Mouse (Mus musculus) liver, embryonic 15.5 days (tissue): ENCODE results near the gene Uba52. TPM values are rescaled to one million over a fixed set of nuclear protein-coding genes. Genes with fewer than 3 reads are reported as not detected.

Experiments used
- ATAC-seq: fragments of 200-750 bp; cut with Nextera tagmentation; 2 replicates; pipeline ENCODE4 v1.8.0; 2017; ENCODE audit warnings: moderate number of reproducible peaks, mild to moderate bottlenecking, moderate library complexity; ENCODE audit not compliant: insufficient read depth
- H3K27ac ChIP-seq: fragments of 300-500 bp; sonication (generic); replicated peaks from 2 replicates; pipeline ENCODE4 v1.5.1; 2015; ENCODE audit warnings: mild to moderate bottlenecking, inconsistent platforms
- H3K27me3 ChIP-seq: fragments of 300-500 bp; sonication (generic); 2 replicates; pipeline ENCODE4 v1.6.1; 2015; ENCODE audit warnings: mild to moderate bottlenecking, inconsistent platforms
- H3K36me3 ChIP-seq: fragments of 300-500 bp; sonication (generic); replicated peaks from 2 replicates; pipeline ENCODE4 v1.6.1; 2015; ENCODE audit warnings: moderate library complexity, mild to moderate bottlenecking, inconsistent platforms
- H3K4me1 ChIP-seq: fragments of 300-500 bp; sonication (generic); replicated peaks from 2 replicates; pipeline ENCODE4 v1.6.1; 2015; ENCODE audit warnings: inconsistent platforms
- H3K4me2 ChIP-seq: fragments of 300-500 bp; sonication (generic); 2 replicates; pipeline ENCODE4 v1.6.1; 2015; ENCODE audit warnings: moderate library complexity, mild to moderate bottlenecking, inconsistent platforms
- H3K4me3 ChIP-seq: fragments of 300-500 bp; sonication (generic); replicated peaks from 2 replicates; pipeline ENCODE4 v1.5.1; 2015; ENCODE audit warnings: mild to moderate bottlenecking, inconsistent platforms
- H3K9ac ChIP-seq: fragments of 300-500 bp; sonication (generic); 2 replicates; pipeline ENCODE4 v1.6.1; 2015; ENCODE audit warnings: moderate library complexity, mild to moderate bottlenecking, inconsistent platforms
- H3K9me3 ChIP-seq: fragments of 300-500 bp; sonication (generic); replicated peaks from 2 replicates; pipeline ENCODE4 v1.6.1; 2016; ENCODE audit warnings: inconsistent platforms
- WGBS: fragments of 180-500 bp; shearing (Covaris S2); methylation state at CpG from one replicate; pipeline ENCODE4 v1.1.7; 2015; ENCODE audit warnings: mixed read lengths; ENCODE audit not compliant: insufficient replicate concordance; 5-methylcytosine and 5-hydroxymethylcytosine counted together
- polyA plus RNA-seq: library from polyadenylated mRNA; unstranded; fragments of >200 nt; fragmentation: Nextera tagmentation; extraction: Ambion mirVana; gene quantifications from 2 replicates; pipeline ENCODE4 v1.2.1, GENCODE M21; 2015

The Uba52 gene
- polyA plus RNA-seq, 1 experiment from 2014 or later: 562 TPM

GRCm38 (mm10) chr8:70476333-70477268, 34.0 kb downstream of the Uba52 start, which contains the start of gene Klhl26:
Gene Klhl26, minus strand, starts transcription at chr8:70476968.
- ATAC-seq: peak; percentile 86
- Histone ChIP-seq H3K36me3 (no peaks in the 10 kb centered on the region), H3K4me1 (peaks cover 33% of the 10 kb centered on the region), H3K4me2 (peak within 1 kb of the TSS; percentile 78), H3K27me3 (peaks cover 35% of the 10 kb centered on the region), H3K9ac (peak within 1 kb of the TSS; percentile 86), H3K27ac (peak within 1 kb of the TSS; percentile 82), H3K9me3 (no peaks in the 10 kb centered on the region), H3K4me3 (peak within 1 kb of the TSS; percentile 73)
- under 1% methylated on average over 53 of the region's 53 CpGs for WGBS

- ATAC-seq: no peak
- no peak overlapping the region for H3K4me2 ChIP-seq
- H3K4me1 ChIP-seq: peaks cover 54% of the 10 kb centered on the region
- H3K4me3 ChIP-seq: no peak overlapping the region
- no peak overlapping the region for H3K9ac ChIP-seq
- H3K27me3 ChIP-seq: no peaks in the 10 kb centered on the region
- H3K27ac ChIP-seq: no peak overlapping the region
- H3K36me3 ChIP-seq: no peaks in the 10 kb centered on the region; the same call in 1 of the 2 replicates
- H3K9me3 ChIP-seq: no peaks in the 10 kb centered on the region
- WGBS: 97% methylated on average over 7 of the region's 7 CpGs
Observed at GRCm38 (mm10) chr8:70471856-70472255, 38.7 kb downstream of the Uba52 start.

DNA sequence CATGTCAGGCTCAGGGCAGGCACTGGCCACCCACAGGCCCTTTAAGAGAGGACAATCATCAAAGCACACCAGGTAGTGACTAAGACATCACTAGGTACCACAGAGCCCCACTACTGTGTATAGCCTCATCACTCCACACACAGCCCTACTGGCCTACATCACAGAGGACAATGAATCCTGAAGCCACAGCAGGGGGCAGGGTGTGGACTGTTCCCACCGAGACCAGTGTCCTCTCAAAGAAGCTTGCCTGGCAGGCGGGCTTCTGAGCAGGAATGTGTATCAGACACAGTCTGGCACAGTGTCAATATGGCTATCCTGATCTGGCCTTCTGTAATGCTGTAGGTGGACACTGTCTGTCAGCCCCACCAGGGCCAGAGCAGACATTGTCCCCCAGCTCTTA, 40.7 kb downstream of the Uba52 start:
- H3K4me1 ChIP-seq: peaks cover 46% of the 10 kb centered on the region
- H3K4me3 ChIP-seq: no peak overlapping the region
- 48% methylated on average over 2 of the region's 2 CpGs for WGBS
- H3K36me3 ChIP-seq: no peaks in the 10 kb centered on the region; the same call in 1 of the 2 replicates
- H3K9me3 ChIP-seq: no peaks in the 10 kb centered on the region
- H3K4me2 ChIP-seq: no peak overlapping the region
- no peak overlapping the region for H3K9ac ChIP-seq
- ATAC-seq: no peak
- H3K27ac ChIP-seq: peak overlapping the region; percentile 67
- no peaks in the 10 kb centered on the region for H3K27me3 ChIP-seq

DNA sequence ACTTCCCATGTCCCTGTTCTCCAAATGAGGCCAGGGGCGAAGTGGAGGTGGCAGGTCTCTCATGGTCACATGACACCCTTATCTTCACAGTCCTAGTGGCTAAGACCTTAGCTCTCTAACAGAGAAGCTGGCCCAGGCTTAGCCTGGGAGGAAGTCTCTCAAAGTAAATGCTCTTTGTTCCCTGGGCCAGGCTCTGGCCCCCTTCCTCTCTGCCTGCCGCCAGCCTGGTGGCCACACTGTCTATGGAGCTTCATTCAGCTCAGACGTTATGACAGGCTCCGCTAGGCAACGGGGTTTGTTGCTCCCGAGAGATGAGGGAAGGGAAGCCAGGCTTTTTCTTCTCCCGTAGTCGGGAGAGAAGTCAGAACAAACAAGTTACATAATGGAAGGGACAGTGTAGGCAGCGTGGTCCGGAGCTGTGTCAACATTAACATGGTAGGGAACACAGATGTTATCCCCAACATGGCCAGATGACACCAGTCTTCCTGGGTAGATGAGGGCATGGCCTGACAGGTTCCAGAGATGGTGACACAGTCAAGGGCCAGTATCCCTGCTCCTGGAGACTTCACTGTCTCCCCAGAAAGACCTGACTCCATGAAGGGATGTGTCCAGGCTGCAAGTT, 41.2 kb downstream of the Uba52 start:
- H3K27ac ChIP-seq: peak overlapping the region; percentile 67
- H3K4me3 ChIP-seq: no peak overlapping the region
- no peak overlapping the region; the same call in 1 of the 2 replicates for H3K4me2 ChIP-seq
- no peaks in the 10 kb centered on the region for H3K9me3 ChIP-seq
- peaks cover 44% of the 10 kb centered on the region for H3K4me1 ChIP-seq
- H3K27me3 ChIP-seq: no peaks in the 10 kb centered on the region
- WGBS: 28% methylated on average over 10 of the region's 10 CpGs
- no peaks in the 10 kb centered on the region; the same call in 1 of the 2 replicates for H3K36me3 ChIP-seq
- H3K9ac ChIP-seq: no peak overlapping the region
- ATAC-seq: peak; percentile 53

GRCm38 (mm10) chr8:70468733-70469132, 41.9 kb downstream of the Uba52 start:
- Histone ChIP-seq H3K4me2 (no peak overlapping the region), H3K36me3 (no peaks in the 10 kb centered on the region; the same call in 1 of the 2 replicates), H3K27me3 (no peaks in the 10 kb centered on the region), H3K27ac (peak overlapping the region; percentile 67; the same call in 1 of the 2 replicates), H3K9ac (no peak overlapping the region), H3K4me1 (peaks cover 44% of the 10 kb centered on the region), H3K9me3 (no peaks in the 10 kb centered on the region), H3K4me3 (no peak overlapping the region)
- no peak for ATAC-seq
- WGBS: 76% methylated on average over 4 of the region's 4 CpGs

DNA sequence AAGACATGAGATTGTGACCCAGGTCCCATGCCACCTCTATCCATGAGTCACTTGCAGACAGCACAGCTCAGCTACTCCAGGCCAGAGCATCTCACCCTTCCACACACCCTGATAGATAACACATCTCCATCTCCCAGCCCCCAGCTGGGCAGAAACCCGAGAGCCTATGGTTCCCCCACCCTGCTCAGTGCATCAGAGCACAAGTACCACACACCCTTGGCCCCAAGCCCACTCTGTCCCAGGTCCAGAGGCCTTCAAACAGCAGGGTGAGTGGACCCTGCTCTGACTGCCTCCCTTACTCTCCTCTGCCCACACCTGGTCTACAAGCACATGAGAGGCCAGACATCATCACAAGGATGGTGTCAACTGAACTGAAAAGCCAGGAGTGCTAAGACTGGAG, 42.7 kb downstream of the Uba52 start:
- 26% methylated on average over 1 of the region's 1 CpGs for WGBS

GRCm38 (mm10) chr8:70467229-70467725, 43.3 kb downstream of the Uba52 start:
- H3K4me3 ChIP-seq: no peak overlapping the region
- no peaks in the 10 kb centered on the region; the same call in 1 of the 2 replicates for H3K36me3 ChIP-seq
- H3K27ac ChIP-seq: no peak overlapping the region
- H3K4me1 ChIP-seq: peaks cover 44% of the 10 kb centered on the region
- WGBS: 77% methylated on average over 5 of the region's 5 CpGs
- peak; percentile 45 for ATAC-seq
- no peak overlapping the region for H3K9ac ChIP-seq
- no peaks in the 10 kb centered on the region for H3K27me3 ChIP-seq
- H3K4me2 ChIP-seq: no peak overlapping the region
- no peaks in the 10 kb centered on the region for H3K9me3 ChIP-seq

More for the DNA sequence above, 42.7 kb downstream of the Uba52 start:
- Histone ChIP-seq H3K36me3 (no peaks in the 10 kb centered on the region; the same call in 1 of the 2 replicates), H3K9ac (no peak overlapping the region), H3K27ac (no peak overlapping the region), H3K9me3 (no peaks in the 10 kb centered on the region), H3K4me3 (no peak overlapping the region), H3K4me2 (no peak overlapping the region), H3K4me1 (peaks cover 44% of the 10 kb centered on the region), H3K27me3 (no peaks in the 10 kb centered on the region)
- no peak for ATAC-seq

- Histone ChIP-seq H3K4me2 (no peak overlapping the region), H3K27ac (no peak overlapping the region), H3K4me1 (peaks cover 44% of the 10 kb centered on the region), H3K9me3 (no peaks in the 10 kb centered on the region), H3K27me3 (no peaks in the 10 kb centered on the region), H3K36me3 (no peaks in the 10 kb centered on the region; the same call in 1 of the 2 replicates), H3K4me3 (no peak overlapping the region), H3K9ac (no peak overlapping the region)
- no peak for ATAC-seq
- WGBS: 79% methylated on average over 11 of the region's 11 CpGs
Observed at GRCm38 (mm10) chr8:70466771-70467170, 43.8 kb downstream of the Uba52 start.

GRCm38 (mm10) chr8:70466305-70466704, 44.3 kb downstream of the Uba52 start:
- Histone ChIP-seq H3K4me1 (peaks cover 44% of the 10 kb centered on the region), H3K27me3 (no peaks in the 10 kb centered on the region), H3K36me3 (no peaks in the 10 kb centered on the region; the same call in 1 of the 2 replicates), H3K4me3 (no peak overlapping the region), H3K27ac (no peak overlapping the region), H3K4me2 (no peak overlapping the region), H3K9me3 (no peaks in the 10 kb centered on the region), H3K9ac (no peak overlapping the region)
- 79% methylated on average over 4 of the region's 4 CpGs for WGBS
- no peak for ATAC-seq

GRCm38 (mm10) chr8:70465701-70466100, 44.9 kb downstream of the Uba52 start:
- Histone ChIP-seq H3K4me1 (peaks cover 44% of the 10 kb centered on the region), H3K4me2 (no peak overlapping the region), H3K9ac (no peak overlapping the region), H3K27ac (no peak overlapping the region), H3K4me3 (no peak overlapping the region), H3K36me3 (no peaks in the 10 kb centered on the region; the same call in 1 of the 2 replicates), H3K27me3 (no peaks in the 10 kb centered on the region), H3K9me3 (no peaks in the 10 kb centered on the region)
- 77% methylated on average over 4 of the region's 4 CpGs for WGBS
- ATAC-seq: no peak

DNA sequence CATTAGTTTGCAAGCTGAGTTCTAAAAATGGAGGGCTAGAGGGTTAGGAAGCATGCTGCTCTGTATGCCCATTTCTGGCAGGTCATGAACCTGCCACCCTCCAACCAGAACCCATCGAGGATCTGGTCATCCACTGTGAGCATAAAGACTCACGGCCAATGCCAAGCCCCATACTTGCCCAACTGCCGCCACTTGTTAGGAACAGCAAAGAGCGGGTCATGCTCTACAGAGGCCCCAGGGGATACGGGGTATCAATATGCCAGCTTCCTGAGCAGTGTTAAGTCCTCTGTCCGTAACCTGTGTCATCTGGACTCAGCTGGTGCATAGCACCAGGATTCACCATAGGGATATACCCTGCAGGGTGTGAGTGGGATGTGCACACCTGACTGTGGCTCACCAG, 46.4 kb downstream of the Uba52 start:
- no peak overlapping the region for H3K4me2 ChIP-seq
- peaks cover 30% of the 10 kb centered on the region for H3K4me1 ChIP-seq
- no peak overlapping the region for H3K9ac ChIP-seq
- no peaks in the 10 kb centered on the region for H3K36me3 ChIP-seq
- no peaks in the 10 kb centered on the region for H3K9me3 ChIP-seq
- H3K4me3 ChIP-seq: no peak overlapping the region
- no peaks in the 10 kb centered on the region for H3K27me3 ChIP-seq
- no peak overlapping the region for H3K27ac ChIP-seq
- ATAC-seq: no peak
- WGBS: 85% methylated on average over 6 of the region's 6 CpGs
